Comparison of ENCODE assay signal across 25 mouse cellular contexts in the genomic region with DNA sequence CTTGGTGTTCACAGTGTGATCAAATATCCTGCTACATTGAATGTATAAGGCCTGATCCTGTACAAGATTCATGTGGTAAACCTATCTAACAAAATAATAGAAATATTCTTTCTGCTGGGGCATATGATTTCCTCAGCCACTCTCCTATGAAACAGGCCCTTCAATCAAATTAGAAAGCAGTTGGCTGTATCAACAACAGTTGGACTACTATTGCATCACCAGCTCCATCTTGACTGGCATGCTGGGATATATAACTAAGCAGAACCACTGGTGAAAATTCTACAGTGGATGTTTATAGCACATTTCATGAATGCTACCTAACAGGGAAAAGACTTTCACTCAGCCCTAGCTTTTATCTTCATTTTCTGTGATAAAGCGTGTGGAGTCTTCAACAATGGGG.
"Had no signal": no experiment of that assay in that cellular context is flagged by ENCODE, and none has a peak within 500 bp of the region (broad histone marks: within the 10 kb centered on the region; RNA-seq: fewer than 3 reads in every experiment).

No protein-coding gene starts in this region.

- H3K27ac ChIP-seq: heart, adult 2 months; heart, embryonic 13.5 days; heart, embryonic 15.5 days; hindbrain, embryonic 13.5 days; hindbrain, embryonic 15.5 days; hindbrain, postnatal 0 days; intestine, embryonic 15.5 days; kidney, embryonic 15.5 days; kidney, postnatal 0 days; limb, embryonic 13.5 days; limb, embryonic 15.5 days; liver, embryonic 12.5 days had no signal

- H3K36me3 ChIP-seq: heart, embryonic 13.5 days; heart, embryonic 15.5 days; hindbrain, embryonic 13.5 days; hindbrain, embryonic 15.5 days; intestine, embryonic 15.5 days; kidney, embryonic 15.5 days; limb, embryonic 13.5 days; limb, embryonic 15.5 days; liver, embryonic 12.5 days had no signal

- H3K4me2 ChIP-seq: heart, embryonic 11.5 days; heart, embryonic 13.5 days; heart, embryonic 15.5 days; hindbrain, embryonic 13.5 days; hindbrain, embryonic 15.5 days; intestine, embryonic 15.5 days; kidney, embryonic 15.5 days; limb, embryonic 13.5 days; limb, embryonic 15.5 days; liver, embryonic 12.5 days had no signal

- H3K4me1 ChIP-seq: heart, embryonic 15.5 days; hindbrain, embryonic 13.5 days; hindbrain, embryonic 15.5 days; intestine, embryonic 15.5 days; kidney, embryonic 15.5 days; limb, embryonic 13.5 days; limb, embryonic 15.5 days; liver, embryonic 12.5 days had no signal

- H3K4me3 ChIP-seq: heart, adult 2 months; heart, embryonic 13.5 days; heart, embryonic 15.5 days; hindbrain, embryonic 13.5 days; hindbrain, embryonic 15.5 days; intestine, embryonic 15.5 days; kidney, embryonic 15.5 days; limb, embryonic 13.5 days; limb, embryonic 15.5 days; liver, embryonic 12.5 days had no signal

- H3K9ac ChIP-seq: heart, embryonic 13.5 days; heart, embryonic 15.5 days; hindbrain, embryonic 13.5 days; hindbrain, embryonic 15.5 days; intestine, embryonic 15.5 days; kidney, embryonic 15.5 days; limb, embryonic 13.5 days; limb, embryonic 15.5 days; liver, embryonic 12.5 days had no signal

- DNase-seq: gastrocnemius, postnatal 14 days; gastrocnemius, postnatal 36 days; heart, adult 2 months; heart, postnatal 14 days; heart, postnatal 36 days; kidney, adult 11 months; kidney, adult 2 months; kidney, adult 9 months; kidney, postnatal 14 days; kidney, postnatal 36 days; layer of hippocampus, adult 9-11 months; layer of hippocampus, postnatal 36 days; left cerebral cortex, postnatal 4 days had no signal

- H3K9me3 ChIP-seq: heart, embryonic 15.5 days; hindbrain, embryonic 13.5 days; hindbrain, embryonic 15.5 days; intestine, embryonic 15.5 days; kidney, embryonic 15.5 days; limb, embryonic 15.5 days; liver, embryonic 12.5 days had no signal

- ATAC-seq: hindbrain, postnatal 0 days; intestine, embryonic 15.5 days; liver, embryonic 12.5 days had no signal

- H3K27me3 ChIP-seq: heart, embryonic 13.5 days; heart, embryonic 15.5 days; hindbrain, embryonic 13.5 days; hindbrain, embryonic 15.5 days; intestine, embryonic 15.5 days; kidney, embryonic 15.5 days; limb, embryonic 13.5 days; limb, embryonic 15.5 days; liver, embryonic 12.5 days had no signal
